Mouse (Mus musculus) lung, embryonic 15.5 days (tissue): ENCODE results near the gene Atp6v1b1. TPM values are rescaled to one million over a fixed set of nuclear protein-coding genes. Genes with fewer than 3 reads are reported as not detected.

Experiments
- ATAC-seq: fragments of 200-750 bp; cut with Nextera tagmentation; 2 replicates; pipeline ENCODE4 v1.8.0; 2017; ENCODE audit warnings: moderate number of reproducible peaks, borderline replicate concordance; ENCODE audit not compliant: low FRiP score, low TSS enrichment; ENCODE audit errors: extremely low read depth
- H3K27ac ChIP-seq: fragments of 300-500 bp; sonication (generic); 2 replicates; pipeline ENCODE4 v1.5.1; 2015; ENCODE audit warnings: moderate library complexity, mild to moderate bottlenecking, inconsistent platforms
- H3K27me3 ChIP-seq: fragments of 300-500 bp; sonication (generic); 2 replicates; pipeline ENCODE4 v1.6.1; 2015; ENCODE audit warnings: inconsistent platforms
- H3K36me3 ChIP-seq: fragments of 300-500 bp; sonication (generic); 2 replicates; pipeline ENCODE4 v1.6.1; 2015; ENCODE audit warnings: inconsistent platforms
- H3K4me1 ChIP-seq: fragments of 300-500 bp; sonication (generic); 2 replicates; pipeline ENCODE4 v1.6.1; 2015; ENCODE audit warnings: inconsistent platforms
- H3K4me2 ChIP-seq: fragments of 300-500 bp; sonication (generic); 2 replicates; pipeline ENCODE4 v1.6.1; 2015; ENCODE audit warnings: inconsistent platforms, mild to moderate bottlenecking, moderate library complexity
- H3K4me3 ChIP-seq: fragments of 300-500 bp; sonication (generic); 2 replicates; pipeline ENCODE4 v1.5.1; 2015; ENCODE audit warnings: mild to moderate bottlenecking, inconsistent platforms
- H3K9ac ChIP-seq: fragments of 300-500 bp; sonication (generic); 2 replicates; pipeline ENCODE4 v1.6.1; 2015; ENCODE audit warnings: inconsistent platforms
- H3K9me3 ChIP-seq: fragments of 300-500 bp; sonication (generic); 2 replicates; pipeline ENCODE4 v1.6.1; 2016; ENCODE audit warnings: inconsistent platforms
- WGBS: fragments of 180-500 bp; shearing (Covaris S2); methylation state at CpG from one replicate; pipeline ENCODE4 v1.1.7; 2015; 5-methylcytosine and 5-hydroxymethylcytosine counted together
- polyA plus RNA-seq: library from polyadenylated mRNA; unstranded; fragments of >200 nt; fragmentation: Nextera tagmentation; extraction: Ambion mirVana; gene quantifications from 2 replicates; pipeline ENCODE4 v1.2.1, GENCODE M21; 2015

Atp6v1b1 gene
- polyA plus RNA-seq, 1 experiment from 2014 or later, result 0.45 TPM

GRCm38 (mm10) chr6:83707738-83708510 is 34.9 kb upstream of the Atp6v1b1 start:
- Histone ChIP-seq H3K4me1 (peaks cover 21% of the 10 kb centered on the region), H3K9ac (no peak overlapping the region), H3K36me3 (no peaks in the 10 kb centered on the region), H3K27me3 (peaks cover 99% of the 10 kb centered on the region), H3K27ac (no peak overlapping the region), H3K9me3 (no peaks in the 10 kb centered on the region), H3K4me3 (no peak overlapping the region), H3K4me2 (no peak overlapping the region)
- ATAC-seq, result no peak
- WGBS, result 10% methylated on average over 6 of the region's 6 CpGs

GRCm38 (mm10) chr6:83710361-83711066 is 32.3 kb upstream of the Atp6v1b1 start:
- no peaks in the 10 kb centered on the region for H3K36me3 ChIP-seq
- under 1% methylated on average over 32 of the region's 32 CpGs for WGBS
- peak; percentile 59; the same call in 1 of the 2 replicates for ATAC-seq
- peak overlapping the region; percentile 43 for H3K4me3 ChIP-seq
- H3K9me3 ChIP-seq, result no peaks in the 10 kb centered on the region
- peaks cover 26% of the 10 kb centered on the region for H3K4me1 ChIP-seq
- peak overlapping the region; percentile 83 for H3K4me2 ChIP-seq
- no peak overlapping the region for H3K9ac ChIP-seq
- peaks cover 100% of the 10 kb centered on the region for H3K27me3 ChIP-seq
- no peak overlapping the region for H3K27ac ChIP-seq

GRCm38 (mm10) chr6:83711067-83711675 is 31.6 kb upstream of the Atp6v1b1 start, which contains the start of gene Vax2:
Vax2 (plus strand) TSS chr6:83711264.
- Histone ChIP-seq H3K36me3 (no peaks in the 10 kb centered on the region), H3K27ac (no peak within 1 kb of the TSS), H3K4me3 (peak within 1 kb of the TSS; percentile 43), H3K4me2 (peak within 1 kb of the TSS; percentile 83), H3K27me3 (peaks cover 100% of the 10 kb centered on the region), H3K9me3 (no peaks in the 10 kb centered on the region), H3K4me1 (peaks cover 26% of the 10 kb centered on the region), H3K9ac (no peak within 1 kb of the TSS)
- WGBS, result under 1% methylated on average over 44 of the region's 46 CpGs
- ATAC-seq, result peak; percentile 90

- Histone ChIP-seq H3K27me3 (peaks cover 99% of the 10 kb centered on the region), H3K4me2 (peak overlapping the region; percentile 83), H3K27ac (no peak overlapping the region), H3K4me3 (peak overlapping the region; percentile 43), H3K4me1 (peaks cover 26% of the 10 kb centered on the region), H3K9ac (no peak overlapping the region), H3K36me3 (no peaks in the 10 kb centered on the region), H3K9me3 (no peaks in the 10 kb centered on the region)
- ATAC-seq, result no peak
- WGBS, result 3% methylated on average over 45 of the region's 45 CpGs
Measured at GRCm38 (mm10) chr6:83711725-83712475, 30.9 kb upstream of the Atp6v1b1 start.

- Histone ChIP-seq H3K27me3 (peaks cover 99% of the 10 kb centered on the region), H3K9ac (no peak overlapping the region), H3K36me3 (no peaks in the 10 kb centered on the region), H3K4me3 (no peak overlapping the region), H3K4me2 (no peak overlapping the region), H3K9me3 (no peaks in the 10 kb centered on the region), H3K27ac (no peak overlapping the region), H3K4me1 (peaks cover 26% of the 10 kb centered on the region)
- 5% methylated on average over 12 of the region's 12 CpGs for WGBS
- ATAC-seq, result no peak
Measured at GRCm38 (mm10) chr6:83713271-83714136, 29.3 kb upstream of the Atp6v1b1 start.

GRCm38 (mm10) chr6:83714221-83715123 is 28.3 kb upstream of the Atp6v1b1 start:
- Histone ChIP-seq H3K4me3 (0 out of 2 replicates have a peak overlapping the region, but pooled peaks have one; percentile 4), H3K4me2 (peak overlapping the region; percentile 13; the same call in 1 of the 2 replicates), H3K27ac (no peak overlapping the region), H3K36me3 (no peaks in the 10 kb centered on the region), H3K27me3 (peaks cover 98% of the 10 kb centered on the region), H3K9me3 (no peaks in the 10 kb centered on the region), H3K9ac (no peak overlapping the region), H3K4me1 (peaks cover 26% of the 10 kb centered on the region)
- ATAC-seq, result no peak
- 2% methylated on average over 34 of the region's 34 CpGs for WGBS

GRCm38 (mm10) chr6:83715461-83716196 is 27.2 kb upstream of the Atp6v1b1 start:
- no peak overlapping the region for H3K27ac ChIP-seq
- peak overlapping the region; percentile 7; the same call in 1 of the 2 replicates for H3K4me2 ChIP-seq

GRCm38 (mm10) chr6:83717026-83717425 is 25.8 kb upstream of the Atp6v1b1 start:
- Histone ChIP-seq H3K4me3 (no peak overlapping the region), H3K27me3 (peaks cover 98% of the 10 kb centered on the region), H3K9me3 (no peaks in the 10 kb centered on the region), H3K36me3 (no peaks in the 10 kb centered on the region), H3K9ac (no peak overlapping the region), H3K27ac (no peak overlapping the region), H3K4me2 (no peak overlapping the region), H3K4me1 (peaks cover 6% of the 10 kb centered on the region; the same call in 1 of the 2 replicates)
- no peak for ATAC-seq
- WGBS, result 2% methylated on average over 8 of the region's 8 CpGs

More at GRCm38 (mm10) chr6:83715461-83716196, 27.2 kb upstream of the Atp6v1b1 start:
- H3K9me3 ChIP-seq, result no peaks in the 10 kb centered on the region
- WGBS, result 4% methylated on average over 30 of the region's 30 CpGs
- H3K36me3 ChIP-seq, result no peaks in the 10 kb centered on the region
- H3K4me3 ChIP-seq, result 0 out of 2 replicates have a peak overlapping the region, but pooled peaks have one; percentile 2
- no peak overlapping the region for H3K9ac ChIP-seq
- no peak for ATAC-seq
- H3K27me3 ChIP-seq, result peaks cover 98% of the 10 kb centered on the region
- peaks cover 20% of the 10 kb centered on the region for H3K4me1 ChIP-seq

GRCm38 (mm10) chr6:83722526-83722925 is 20.3 kb upstream of the Atp6v1b1 start:
- no peaks in the 10 kb centered on the region for H3K4me1 ChIP-seq
- no peak for ATAC-seq
- no peak overlapping the region for H3K9ac ChIP-seq
- no peak overlapping the region for H3K27ac ChIP-seq
- no peaks in the 10 kb centered on the region for H3K9me3 ChIP-seq
- H3K4me2 ChIP-seq, result no peak overlapping the region
- no peaks in the 10 kb centered on the region for H3K36me3 ChIP-seq
- H3K27me3 ChIP-seq, result peaks cover 68% of the 10 kb centered on the region
- H3K4me3 ChIP-seq, result no peak overlapping the region
- WGBS, result 25% methylated on average over 6 of the region's 6 CpGs
